Mouse (Mus musculus): ENCODE measurements around the gene Sp140.
"Not testable (repeated sequence)": the region's sequence is repeated elsewhere in the genome, so short reads cannot be mapped to it uniquely, and the experiment has no call there.

Gene Sp140

DNA sequence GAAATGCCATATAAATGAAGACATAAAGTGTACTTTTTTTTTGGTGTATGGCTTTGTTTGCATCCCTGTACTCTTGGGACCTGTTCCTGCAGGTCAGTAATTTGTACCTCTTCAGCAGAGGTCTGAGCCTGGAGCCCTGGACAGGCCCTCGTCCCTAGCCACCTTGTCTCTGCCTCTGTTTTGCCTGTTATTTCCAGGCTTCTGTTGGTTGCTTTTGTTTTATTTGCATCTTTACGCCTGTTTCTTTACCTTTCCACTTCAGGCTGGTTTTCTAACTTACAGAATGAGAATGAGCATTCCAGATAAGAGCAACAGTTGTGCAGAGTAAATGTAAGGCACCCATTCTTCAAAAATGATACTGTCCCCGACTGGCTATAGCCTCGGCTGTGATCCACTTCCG, at the start of gene Sp140:
Gene Sp140, plus strand, starts transcription at position 301 of the 400 bp plus-strand sequence.
- not testable (repeated sequence) for DNase-seq

- DNase-seq, result peak; percentile 11 to 16
These were observed 44.9 kb upstream of the Sp140 start for GRCm38 (mm10) chr1:85555261-85555660.

DNA sequence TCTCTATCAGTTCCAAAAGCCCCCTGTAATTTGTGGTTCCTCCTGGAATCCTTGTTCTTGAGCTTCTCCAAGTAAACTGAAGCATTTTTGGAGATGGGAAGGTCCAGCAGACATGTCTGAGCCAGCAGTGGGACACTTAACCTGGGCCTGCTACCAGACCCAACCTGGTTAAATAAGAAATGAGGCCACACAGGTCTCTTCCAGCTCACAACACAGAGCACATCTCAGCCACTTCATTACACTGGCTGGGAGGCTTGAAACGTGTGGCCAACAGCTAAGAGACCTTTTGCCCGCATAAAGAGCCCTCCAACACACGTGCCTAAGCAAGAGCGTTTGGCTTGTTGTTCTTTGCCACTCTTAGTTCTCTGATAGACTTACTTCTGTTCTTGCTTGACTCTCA, 26.6 kb upstream of the Sp140 start:
- DNase-seq, result not testable (repeated sequence)

GRCm38 (mm10) chr1:85575376-85575775, 24.8 kb upstream of the Sp140 start, which contains the start of gene G530012D18Rik:
Gene G530012D18Rik, plus strand, starts transcription at chr1:85575676.
- not testable (repeated sequence) for DNase-seq

- DNase-seq, result not testable (repeated sequence)
These were observed 21.7 kb upstream of the Sp140 start for GRCm38 (mm10) chr1:85578372-85579010.

- not testable (repeated sequence) for DNase-seq
These were observed 20.7 kb upstream of the Sp140 start for GRCm38 (mm10) chr1:85579199-85580147.

DNA sequence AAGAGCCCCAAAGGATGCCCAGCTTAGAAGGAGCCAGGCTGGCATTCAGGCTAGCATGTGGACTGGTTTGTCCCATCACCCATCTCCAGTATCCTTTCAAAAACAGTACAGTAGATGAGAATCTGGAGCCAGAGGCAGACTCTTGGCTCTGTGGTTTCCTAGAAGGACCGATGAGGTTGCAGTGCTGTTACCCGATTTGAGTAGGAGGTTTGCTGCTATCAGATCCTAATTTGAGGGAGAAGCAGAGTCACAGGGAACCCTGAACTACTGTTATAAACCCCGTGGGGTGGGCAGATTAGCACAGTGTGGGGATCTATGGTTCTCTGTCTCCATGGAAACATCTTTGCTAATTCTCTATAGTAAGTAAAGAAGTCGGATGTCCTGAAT, 20.0 kb upstream of the Sp140 start:
- DNase-seq, result not testable (repeated sequence)

GRCm38 (mm10) chr1:85580578-85580977, 19.6 kb upstream of the Sp140 start:
- DNase-seq, result not testable (repeated sequence)

DNA sequence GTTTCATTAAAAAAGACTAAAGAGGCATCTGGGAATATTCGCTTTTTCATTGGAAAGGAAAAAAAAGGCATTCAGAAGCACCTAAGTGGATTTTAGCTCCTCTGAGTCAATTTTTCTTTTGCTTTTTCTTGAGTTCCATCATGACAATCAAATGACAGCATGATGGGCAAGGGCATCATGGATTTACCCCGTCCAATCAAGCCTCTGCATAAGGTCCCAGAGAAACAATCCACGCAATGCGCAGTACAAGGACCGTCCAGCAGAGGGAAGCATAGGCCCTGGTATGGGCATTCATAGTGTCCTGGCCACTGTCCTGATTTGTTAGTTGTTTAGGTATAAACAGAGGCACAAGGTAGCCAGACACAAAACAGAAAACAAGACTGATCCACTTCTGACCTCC, 18.7 kb upstream of the Sp140 start:
- not testable (repeated sequence) for DNase-seq

DNA sequence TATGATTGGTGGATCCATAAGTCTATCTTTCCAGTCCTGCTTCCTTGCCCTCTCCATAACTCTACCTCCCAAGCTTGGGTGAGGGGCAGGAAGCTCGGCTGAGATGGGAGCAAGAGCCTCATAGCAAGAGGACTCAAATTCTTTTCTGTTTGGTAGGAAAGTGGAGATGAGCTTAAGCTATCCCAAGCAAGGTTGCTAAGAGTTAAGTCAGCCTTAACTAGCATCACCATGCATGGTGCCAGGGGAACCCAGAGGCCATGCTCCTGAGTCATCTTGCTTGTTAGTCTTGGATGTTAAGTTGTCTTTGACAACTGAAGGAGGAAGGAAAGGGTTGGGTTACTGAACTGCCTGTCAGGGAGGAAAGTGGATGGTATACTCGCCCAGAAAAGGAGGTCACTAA, 11.5 kb upstream of the Sp140 start:
- DNase-seq, result not testable (repeated sequence)

- DNase-seq, result not testable (repeated sequence)
These were observed 7.7 kb upstream of the Sp140 start for GRCm38 (mm10) chr1:85592526-85592925.

- peak; percentile 22 to 35 for DNase-seq
These were observed 1.7 kb upstream of the Sp140 start, which contains the start of gene Sp110 for GRCm38 (mm10) chr1:85598271-85599012. Gene Sp110, minus strand, starts transcription at chr1:85598817.

GRCm38 (mm10) chr1:85600794-85601193, 616 bp downstream of the Sp140 start:
- peak; percentile 47 to 66 for DNase-seq

DNA sequence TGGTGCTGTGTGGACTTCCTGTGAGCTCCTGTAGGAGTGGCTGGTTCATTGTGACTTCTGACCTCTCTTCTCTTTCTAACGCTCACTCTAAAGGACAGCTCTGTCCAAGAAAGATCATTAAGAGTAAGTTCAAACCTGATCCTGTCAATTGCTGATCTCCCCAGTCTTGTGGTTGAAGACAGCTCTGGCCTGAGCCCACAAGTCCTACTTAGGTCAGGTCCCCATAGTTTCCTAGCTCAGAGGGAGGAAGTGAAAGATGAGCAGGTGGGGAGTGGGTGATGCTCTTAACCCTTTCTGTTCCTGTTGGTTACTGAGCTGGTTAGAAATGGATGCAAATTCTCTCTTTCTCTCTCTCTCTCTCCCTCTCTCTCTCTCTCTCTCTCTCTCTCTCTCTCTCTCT, 4.2 kb downstream of the Sp140 start:
- not testable (repeated sequence) for DNase-seq

GRCm38 (mm10) chr1:85608361-85608760, 8.2 kb downstream of the Sp140 start:
- not testable (repeated sequence) for DNase-seq

GRCm38 (mm10) chr1:85610581-85610980, 10.4 kb downstream of the Sp140 start:
- DNase-seq, result not testable (repeated sequence)

DNA sequence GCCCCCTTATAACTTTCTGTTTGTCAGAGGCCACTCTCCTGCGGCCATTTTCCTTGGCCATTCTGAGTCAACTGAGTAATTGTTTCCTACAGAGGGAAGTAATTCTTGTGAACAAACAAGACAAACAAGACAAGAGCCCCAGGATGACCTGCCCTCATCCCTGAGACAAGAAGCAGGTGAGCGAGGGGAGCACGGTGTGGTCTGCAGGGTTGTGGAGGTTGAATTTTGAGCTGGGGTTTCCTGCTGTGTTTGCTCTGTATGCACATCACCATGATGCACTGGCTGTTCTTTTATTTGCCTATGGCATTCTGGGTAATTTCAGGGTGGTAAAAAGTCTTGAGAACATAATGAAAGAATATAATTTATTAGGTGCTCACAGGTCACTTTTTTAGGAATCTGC, 14.9 kb downstream of the Sp140 start:
- DNase-seq, result not testable (repeated sequence)

GRCm38 (mm10) chr1:85615819-85616218, 15.6 kb downstream of the Sp140 start:
- not testable (repeated sequence) for DNase-seq

DNA sequence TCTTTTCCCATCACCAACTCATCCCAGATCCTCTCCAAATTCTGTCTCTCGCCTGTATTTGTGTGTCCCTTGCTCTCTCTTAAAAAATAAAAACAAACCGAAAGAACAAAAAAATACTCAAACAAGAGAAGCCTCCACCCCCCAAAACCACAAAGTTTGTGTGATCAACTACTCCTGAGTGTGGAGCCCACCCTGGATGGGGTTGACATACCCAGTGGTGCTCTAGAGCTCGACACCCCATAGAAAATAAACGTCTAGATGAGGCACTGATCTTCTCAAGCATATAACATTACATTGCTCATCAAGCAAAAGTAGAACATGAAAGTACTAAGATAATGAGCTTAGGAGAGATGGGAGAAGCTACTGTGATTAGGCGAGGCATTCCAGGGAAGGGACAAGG, 17.0 kb downstream of the Sp140 start:
- DNase-seq, result not testable (repeated sequence)

DNA sequence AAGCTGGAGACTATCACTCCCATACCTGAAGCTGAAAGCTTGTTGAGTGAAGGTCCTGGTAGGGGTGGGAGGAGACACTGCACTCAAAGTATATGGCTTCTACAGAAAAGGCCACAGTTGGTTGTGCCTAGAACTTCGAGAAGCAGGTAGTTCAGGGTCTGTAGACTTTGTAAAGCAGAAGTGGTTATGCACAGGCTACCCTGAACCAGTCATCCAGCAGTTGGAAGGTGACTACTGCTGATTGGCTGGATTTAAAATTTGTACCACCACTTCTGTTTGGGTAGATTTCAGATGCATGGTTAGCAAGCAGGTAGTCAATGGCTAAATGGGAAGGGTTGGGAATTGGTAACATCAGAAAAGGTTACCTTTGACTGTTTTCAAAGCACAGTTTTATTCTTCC, 18.5 kb downstream of the Sp140 start:
- DNase-seq, result not testable (repeated sequence)

DNA sequence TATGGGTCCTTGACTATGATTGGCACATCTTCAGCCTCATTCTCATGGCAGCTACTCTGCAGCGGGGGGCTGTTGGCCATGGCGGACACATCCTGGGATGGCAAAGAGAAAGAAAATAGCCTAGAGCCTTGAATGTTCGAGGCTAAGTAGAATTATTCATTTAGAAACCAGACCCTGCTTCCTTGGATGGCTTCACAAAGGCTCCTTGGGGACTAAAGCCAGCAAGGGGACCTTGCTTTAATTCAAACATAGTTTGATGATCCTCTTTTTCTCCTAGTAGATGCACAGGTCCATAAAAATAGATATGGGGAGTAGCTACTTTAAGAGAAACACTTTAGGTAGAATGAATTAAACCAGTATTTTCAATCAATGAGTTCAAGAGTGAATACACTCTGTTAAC, 36.8 kb downstream of the Sp140 start:
- not testable (repeated sequence) for DNase-seq

GRCm38 (mm10) chr1:85638144-85638543, 38.0 kb downstream of the Sp140 start:
- peak in 1 of 2 experiments; percentile 19 for DNase-seq

DNA sequence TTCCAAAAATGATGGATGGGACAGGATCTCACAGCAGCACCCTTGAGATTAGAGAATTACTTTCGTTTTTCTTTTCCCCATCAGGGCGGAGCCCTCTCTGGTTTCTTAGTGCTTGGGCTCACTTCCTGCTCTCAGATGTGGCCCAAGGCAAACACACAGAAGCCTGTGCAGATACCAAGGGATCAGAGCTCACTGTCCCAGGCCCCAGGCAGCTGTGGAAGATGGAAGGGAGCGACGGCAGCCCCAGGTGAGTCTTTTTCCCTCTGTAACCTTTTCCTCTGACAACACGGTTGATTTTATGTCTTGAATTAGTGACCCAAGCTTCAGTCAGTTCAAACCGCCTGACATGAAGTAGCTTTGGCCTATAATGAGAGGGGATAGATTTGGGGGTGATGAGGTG, 49.7 kb downstream of the Sp140 start, which contains the start of gene Sp100:
Gene Sp100, plus strand, starts transcription at position 108 of the 400 bp plus-strand sequence.
- peak; percentile 37 to 64 for DNase-seq

Data from thymus, adult 18-20 months (tissue).